Mouse (Mus musculus): Measurements from ENCODE around the gene Cdk19.

GRCm38 (mm10) chr10:40516421-40516820 lies 177.1 kb downstream of the Cdk19 start:
- TF ChIP-seq CTCF (IDR thresholded peaks at IDR 0.05; ENCODE audit: extremely low read depth, insufficient read length, insufficient replicate concordance, low read depth, low read length) (no peak), POLR2A (IDR thresholded peaks at IDR 0.05; ENCODE audit: low read depth, low read length) (no peak)
